Mouse (Mus musculus) heart, postnatal 10 days (tissue): ENCODE results near the gene Ifna5. TPM values are rescaled to one million over a fixed set of nuclear protein-coding genes. Genes with fewer than 3 reads are reported as not detected.
"Not testable (repeated sequence)": the region's sequence is repeated elsewhere in the genome, so short reads cannot be mapped to it uniquely, and the experiment has no call there.

Source experiments
- DNase-seq, 2 experiments: peaks; one replicate each; pipeline ENCODE4 v3.0.0; 2021
- intact Hi-C: fragments of 180-260 bp; cut with DNase I; formaldehyde crosslinking; loops from one replicate; pipeline ENCODE4 v1.15.1; 2025
- total RNA-seq, 2 experiments: library from RNA; stranded (reverse); gene quantifications; 2 replicates each; pipeline ENCODE4 v1.2.3; 2021

Gene Ifna5
- total RNA-seq = not detected

DNA sequence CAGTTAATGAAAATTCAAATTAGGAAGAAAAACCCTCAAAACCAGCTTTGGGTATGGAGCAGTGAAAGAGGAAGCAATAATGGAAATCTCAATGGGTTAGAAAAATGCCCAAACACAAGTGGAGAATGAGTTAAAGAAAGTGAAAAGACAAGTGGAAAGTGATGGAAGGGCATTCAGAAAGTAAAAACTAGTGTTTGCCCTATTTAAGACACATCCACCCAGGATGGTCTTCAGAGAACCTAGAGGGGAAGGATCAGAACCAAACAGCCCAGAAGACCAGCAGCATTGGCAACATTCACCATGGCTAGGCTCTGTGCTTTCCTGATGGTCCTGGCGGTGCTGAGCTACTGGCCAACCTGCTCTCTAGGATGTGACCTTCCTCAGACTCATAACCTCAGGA is at the start of gene Ifna5:
Gene Ifna5 (plus strand): TSS at position 301 of the 400 bp plus-strand sequence.
- DNase-seq, intact Hi-C loops: not testable (repeated sequence)

DNA sequence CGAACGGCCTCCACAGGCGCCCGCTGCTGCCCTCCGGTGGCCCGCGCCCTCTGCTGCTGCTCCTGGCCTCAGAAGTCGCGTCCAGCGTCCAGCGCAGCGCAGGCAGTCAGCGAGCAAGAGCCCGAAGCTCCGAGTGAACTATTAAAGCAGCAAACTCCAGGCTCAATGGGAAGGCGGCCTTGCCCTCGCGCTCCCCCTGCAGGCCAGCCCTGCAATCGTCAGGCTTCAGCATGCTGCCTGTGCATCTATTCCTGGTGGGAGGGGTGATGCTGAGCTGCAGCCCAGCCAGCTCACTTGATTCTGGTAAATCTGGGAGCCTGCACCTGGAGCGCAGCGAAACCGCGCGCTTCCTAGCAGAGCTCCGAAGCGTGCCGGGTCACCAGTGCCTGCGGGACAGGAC is 46.9 kb upstream of the Ifna5 start, which contains the start of gene Gm13277:
Gene Gm13277 (plus strand): TSS at position 231 of the 400 bp plus-strand sequence.
- intact Hi-C loops = not testable (repeated sequence)

DNA sequence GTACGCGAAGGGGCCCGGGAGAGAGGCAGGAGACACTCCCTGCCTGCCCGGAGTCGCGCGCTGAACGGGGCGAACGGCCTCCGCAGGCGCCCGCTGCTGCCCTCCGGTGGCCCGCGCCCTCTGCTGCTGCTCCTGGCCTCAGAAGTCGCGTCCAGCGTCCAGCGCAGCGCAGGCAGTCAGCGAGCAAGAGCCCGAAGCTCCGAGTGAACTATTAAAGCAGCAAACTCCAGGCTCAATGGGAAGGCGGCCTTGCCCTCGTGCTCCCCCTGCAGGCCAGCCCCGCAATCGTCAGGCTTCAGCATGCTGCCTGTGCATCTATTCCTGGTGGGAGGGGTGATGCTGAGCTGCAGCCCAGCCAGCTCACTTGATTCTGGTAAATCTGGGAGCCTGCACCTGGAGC is 44.1 kb upstream of the Ifna5 start, which contains the start of gene Gm13278:
Gene Gm13278 (plus strand): TSS at position 301 of the 400 bp plus-strand sequence.
- DNase-seq, intact Hi-C loops: not testable (repeated sequence)

More for the DNA sequence above, 46.9 kb upstream of the Ifna5 start, which contains the start of gene Gm13277:
- DNase-seq = peak; percentile 73 to 82

DNA sequence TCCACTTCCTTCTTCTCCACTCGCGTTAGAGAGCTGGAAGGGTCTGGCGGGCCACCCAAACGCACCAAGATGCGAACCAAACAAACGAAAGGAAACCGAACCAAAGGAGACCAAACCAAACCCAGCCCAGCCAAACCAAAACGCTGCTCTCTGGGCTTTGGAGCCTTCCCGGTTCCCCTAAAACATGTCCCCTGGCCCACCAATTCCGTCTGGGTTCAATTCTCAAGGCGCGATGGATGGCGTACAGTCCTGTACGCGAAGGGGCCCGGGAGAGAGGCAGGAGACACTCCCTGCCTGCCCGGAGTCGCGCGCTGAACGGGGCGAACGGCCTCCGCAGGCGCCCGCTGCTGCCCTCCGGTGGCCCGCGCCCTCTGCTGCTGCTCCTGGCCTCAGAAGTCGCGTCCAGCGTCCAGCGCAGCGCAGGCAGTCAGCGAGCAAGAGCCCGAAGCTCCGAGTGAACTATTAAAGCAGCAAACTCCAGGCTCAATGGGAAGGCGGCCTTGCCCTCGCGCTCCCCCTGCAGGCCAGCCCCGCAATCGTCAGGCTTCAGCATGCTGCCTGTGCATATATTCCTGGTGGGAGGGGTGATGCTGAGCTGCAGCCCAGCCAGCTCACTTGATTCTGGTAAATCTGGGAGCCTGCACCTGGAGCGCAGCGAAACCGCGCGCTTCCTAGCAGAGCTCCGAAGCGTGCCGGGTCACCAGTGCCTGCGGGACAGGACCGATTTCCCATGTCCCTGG is 41.2 kb upstream of the Ifna5 start, which contains the start of gene Gm13275:
Gene Gm13275 (plus strand): TSS at position 552 of the 740 bp plus-strand sequence.
- intact Hi-C loops = not testable (repeated sequence)
- DNase-seq = peak; percentile 86 to 90

DNA sequence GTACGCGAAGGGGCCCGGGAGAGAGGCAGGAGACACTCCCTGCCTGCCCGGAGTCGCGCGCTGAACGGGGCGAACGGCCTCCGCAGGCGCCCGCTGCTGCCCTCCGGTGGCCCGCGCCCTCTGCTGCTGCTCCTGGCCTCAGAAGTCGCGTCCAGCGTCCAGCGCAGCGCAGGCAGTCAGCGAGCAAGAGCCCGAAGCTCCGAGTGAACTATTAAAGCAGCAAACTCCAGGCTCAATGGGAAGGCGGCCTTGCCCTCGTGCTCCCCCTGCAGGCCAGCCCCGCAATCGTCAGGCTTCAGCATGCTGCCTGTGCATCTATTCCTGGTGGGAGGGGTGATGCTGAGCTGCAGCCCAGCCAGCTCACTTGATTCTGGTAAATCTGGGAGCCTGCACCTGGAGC is 38.2 kb upstream of the Ifna5 start, which contains the start of gene Gm13279:
Gene Gm13279 (plus strand): TSS at position 301 of the 400 bp plus-strand sequence.
- DNase-seq, intact Hi-C loops: not testable (repeated sequence)

DNA sequence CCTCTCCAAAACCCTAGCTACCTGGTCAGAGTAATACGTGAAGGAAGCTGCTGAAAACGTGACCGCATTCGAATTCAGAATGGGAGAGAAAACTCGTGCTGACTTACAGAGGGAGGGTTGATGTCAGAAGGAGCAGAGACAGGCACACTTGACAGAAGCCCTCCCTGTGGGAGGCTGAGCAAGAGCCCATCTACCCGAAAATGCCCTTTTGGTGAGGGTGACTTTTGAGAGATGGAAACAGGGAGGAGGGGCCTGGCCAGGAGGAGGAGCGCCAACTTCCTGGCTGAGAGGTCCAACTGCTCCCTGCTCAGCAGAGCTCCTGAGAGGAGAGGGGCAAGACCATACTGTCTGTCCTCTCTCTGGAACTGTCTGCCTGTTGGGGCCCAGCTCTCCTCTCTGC is 36.0 kb upstream of the Ifna5 start, which contains the start of gene Gm13285:
Gene Gm13285 (plus strand): TSS at position 301 of the 400 bp plus-strand sequence.
- DNase-seq, intact Hi-C loops: not testable (repeated sequence)

DNA sequence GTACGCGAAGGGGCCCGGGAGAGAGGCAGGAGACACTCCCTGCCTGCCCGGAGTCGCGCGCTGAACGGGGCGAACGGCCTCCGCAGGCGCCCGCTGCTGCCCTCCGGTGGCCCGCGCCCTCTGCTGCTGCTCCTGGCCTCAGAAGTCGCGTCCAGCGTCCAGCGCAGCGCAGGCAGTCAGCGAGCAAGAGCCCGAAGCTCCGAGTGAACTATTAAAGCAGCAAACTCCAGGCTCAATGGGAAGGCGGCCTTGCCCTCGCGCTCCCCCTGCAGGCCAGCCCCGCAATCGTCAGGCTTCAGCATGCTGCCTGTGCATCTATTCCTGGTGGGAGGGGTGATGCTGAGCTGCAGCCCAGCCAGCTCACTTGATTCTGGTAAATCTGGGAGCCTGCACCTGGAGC is 32.4 kb upstream of the Ifna5 start, which contains the start of gene Gm13287:
Gene Gm13287 (plus strand): TSS at position 301 of the 400 bp plus-strand sequence.
- intact Hi-C loops = not testable (repeated sequence)

DNA sequence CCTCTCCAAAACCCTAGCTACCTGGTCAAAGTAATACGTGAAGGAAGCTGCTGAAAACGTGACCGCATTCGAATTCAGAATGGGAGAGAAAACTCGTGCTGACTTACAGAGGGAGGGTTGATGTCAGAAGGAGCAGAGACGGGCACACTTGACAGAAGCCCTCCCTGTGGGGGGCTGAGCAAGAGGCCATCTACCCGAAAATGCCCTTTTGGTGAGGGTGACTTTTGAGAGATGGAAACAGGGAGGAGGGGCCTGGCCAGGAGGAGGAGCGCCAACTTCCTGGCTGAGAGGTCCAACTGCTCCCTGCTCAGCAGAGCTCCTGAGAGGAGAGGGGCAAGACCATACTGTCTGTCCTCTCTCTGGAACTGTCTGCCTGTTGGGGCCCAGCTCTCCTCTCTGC is 30.1 kb upstream of the Ifna5 start, which contains the start of gene Gm13288:
Gene Gm13288 (plus strand): TSS at position 301 of the 400 bp plus-strand sequence.
- intact Hi-C loops = loop anchor here (5.0 kb wide), 1 partner anchor 322 kb away; no protein-coding TSS in a partner anchor
- DNase-seq = not testable (repeated sequence)

More for the DNA sequence above, 32.4 kb upstream of the Ifna5 start, which contains the start of gene Gm13287:
- not testable (repeated sequence) for DNase-seq

DNA sequence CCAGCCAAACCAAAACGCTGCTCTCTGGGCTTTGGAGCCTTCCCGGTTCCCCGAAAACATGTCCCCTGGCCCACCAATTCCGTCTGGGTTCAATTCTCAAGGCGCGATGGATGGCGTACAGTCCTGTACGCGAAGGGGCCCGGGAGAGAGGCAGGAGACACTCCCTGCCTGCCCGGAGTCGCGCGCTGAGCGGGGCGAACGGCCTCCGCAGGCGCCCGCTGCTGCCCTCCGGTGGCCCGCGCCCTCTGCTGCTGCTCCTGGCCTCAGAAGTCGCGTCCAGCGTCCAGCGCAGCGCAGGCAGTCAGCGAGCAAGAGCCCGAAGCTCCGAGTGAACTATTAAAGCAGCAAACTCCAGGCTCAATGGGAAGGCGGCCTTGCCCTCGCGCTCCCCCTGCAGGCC is 29.6 kb upstream of the Ifna5 start:
- intact Hi-C loops = loop anchor here (5.0 kb wide), 1 partner anchor 322 kb away; no protein-coding TSS in a partner anchor
- peak; percentile 36 to 41 for DNase-seq

DNA sequence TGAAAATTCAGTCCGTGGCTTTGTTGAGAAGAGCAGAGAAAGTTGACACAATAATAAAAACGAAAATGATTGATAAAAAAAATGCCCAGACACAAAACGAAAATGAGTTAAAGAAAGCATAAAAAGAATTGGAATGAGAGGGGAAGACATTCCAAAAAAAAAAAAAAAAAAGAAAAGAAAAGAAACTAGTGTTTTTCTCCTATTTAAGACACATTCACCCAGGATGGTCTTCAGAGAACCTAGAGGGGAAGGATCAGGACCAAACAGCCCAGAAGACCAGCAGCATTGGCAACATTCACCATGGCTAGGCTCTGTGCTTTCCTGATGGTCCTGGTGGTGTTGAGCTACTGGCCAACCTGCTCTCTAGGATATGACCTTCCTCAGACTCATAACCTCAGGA is 19.4 kb upstream of the Ifna5 start, which contains the start of gene Ifna7:
Gene Ifna7 (plus strand): TSS at position 301 of the 400 bp plus-strand sequence.
- DNase-seq = no peak
- intact Hi-C loops = loop anchor here (5.0 kb wide), 1 partner anchor 134 kb away; the partner anchor contains the start of gene Ifna2

DNA sequence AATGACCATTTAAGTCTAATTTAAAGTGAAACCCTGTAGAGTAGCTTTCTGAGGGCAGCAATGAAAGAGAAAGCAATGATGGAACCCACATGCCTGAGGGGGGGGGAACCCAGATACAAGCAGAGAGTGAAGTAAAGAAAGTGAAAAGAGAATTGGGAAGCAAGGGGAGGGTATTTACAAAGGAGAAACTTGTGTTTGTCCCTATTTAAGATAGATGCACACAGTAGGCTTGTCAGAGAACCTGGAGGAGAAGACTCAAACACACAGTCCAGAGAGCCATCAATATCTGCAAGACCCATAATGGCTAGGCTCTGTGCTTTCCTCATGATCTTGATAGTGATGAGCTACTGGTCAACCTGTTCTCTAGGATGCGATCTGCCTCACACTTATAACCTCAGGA is 15.7 kb upstream of the Ifna5 start, which contains the start of gene Ifna11:
Gene Ifna11 (plus strand): TSS at position 301 of the 400 bp plus-strand sequence.
- intact Hi-C loops = loop anchor here (5.0 kb wide), 1 partner anchor 137 kb away; the partner anchor contains the start of gene Ifna2
- DNase-seq = no peak

DNA sequence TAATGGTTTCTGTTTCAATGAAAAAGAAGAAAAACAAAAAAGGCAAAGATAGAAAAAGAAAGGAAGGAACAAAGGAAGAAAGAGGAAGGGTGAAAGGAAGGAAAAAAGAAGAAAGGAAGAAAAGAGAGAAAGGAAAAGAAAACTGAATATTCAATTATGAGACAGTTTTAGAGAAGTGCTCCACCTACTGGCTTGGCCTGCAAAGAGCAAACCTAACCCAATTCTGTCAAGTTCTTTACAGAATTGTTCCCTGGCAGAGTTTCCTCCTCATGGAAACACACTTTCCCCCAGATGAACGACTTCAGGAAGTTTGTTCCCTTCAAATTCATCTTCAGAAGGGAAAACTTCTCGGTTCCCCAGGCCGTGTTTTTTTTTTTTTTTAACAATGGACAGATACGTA is 12.3 kb upstream of the Ifna5 start:
- peak in 1 of 2 experiments; percentile 21 for DNase-seq
- intact Hi-C loops = no loop called here

DNA sequence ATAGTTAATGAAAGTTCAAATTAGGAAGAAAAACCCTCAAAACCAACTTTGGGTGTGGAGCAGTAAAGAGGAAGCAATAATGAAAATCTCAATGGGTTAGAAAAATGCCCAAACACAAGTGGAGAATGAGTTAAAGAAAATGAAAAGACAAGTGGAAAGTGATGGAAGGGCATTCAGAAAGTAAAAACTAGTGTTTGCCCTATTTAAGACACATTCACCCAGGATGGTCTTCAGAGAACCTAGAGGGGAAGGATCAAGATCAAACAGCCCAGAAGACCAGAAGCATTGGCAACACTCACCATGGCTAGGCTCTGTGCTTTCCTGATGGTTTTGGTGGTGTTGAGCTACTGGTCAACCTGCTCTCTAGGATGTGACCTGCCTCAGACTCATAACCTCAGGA is 8.2 kb upstream of the Ifna5 start, which contains the start of gene Ifna6:
Gene Ifna6 (plus strand): TSS at position 301 of the 400 bp plus-strand sequence.
- intact Hi-C loops, DNase-seq: not testable (repeated sequence)

DNA sequence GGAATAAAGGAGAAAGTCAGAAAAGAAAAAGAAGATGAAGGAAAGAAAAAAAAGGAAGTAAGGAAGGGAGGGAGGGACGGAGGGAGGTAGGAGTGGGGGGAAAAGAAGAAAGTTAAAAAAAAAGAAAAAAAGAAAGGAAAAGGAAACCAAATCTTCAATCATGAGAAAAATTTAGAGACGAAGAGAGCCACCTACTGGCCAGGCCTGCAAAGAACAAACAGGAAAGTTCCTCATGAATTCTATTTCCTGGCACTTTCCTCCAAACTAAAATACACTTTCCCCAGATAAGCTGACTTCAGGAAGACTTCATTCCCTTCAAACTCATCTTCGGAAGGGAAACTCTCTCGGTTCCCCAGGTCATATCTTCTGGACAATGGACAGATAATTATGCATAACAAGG is 4.8 kb upstream of the Ifna5 start:
- peak; percentile 10 to 40 for DNase-seq

DNA sequence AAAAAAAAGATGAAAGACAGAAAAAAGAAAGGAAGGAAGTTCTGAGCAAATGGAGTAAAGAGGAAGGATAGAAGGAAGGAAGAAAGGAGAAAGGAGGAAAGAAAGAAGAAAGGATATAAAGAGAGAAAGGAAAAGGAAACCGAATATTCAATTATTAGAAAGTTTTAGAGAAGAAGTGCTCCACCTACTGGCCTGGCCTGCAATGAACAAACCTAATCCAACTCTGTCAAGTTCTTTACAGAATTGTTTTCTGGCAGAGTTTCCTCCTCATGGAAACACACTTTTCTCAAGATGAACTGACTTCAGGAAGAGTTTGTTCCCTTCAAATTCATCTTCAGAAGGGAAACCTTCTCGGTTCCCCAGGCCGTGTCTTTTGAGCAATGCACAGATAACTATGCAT is 3.5 kb downstream of the Ifna5 start:
- intact Hi-C loops = no loop called here
- peak in 1 of 2 experiments; percentile 23 for DNase-seq

More for the DNA sequence above, 4.8 kb upstream of the Ifna5 start:
- intact Hi-C loops = no loop called here

DNA sequence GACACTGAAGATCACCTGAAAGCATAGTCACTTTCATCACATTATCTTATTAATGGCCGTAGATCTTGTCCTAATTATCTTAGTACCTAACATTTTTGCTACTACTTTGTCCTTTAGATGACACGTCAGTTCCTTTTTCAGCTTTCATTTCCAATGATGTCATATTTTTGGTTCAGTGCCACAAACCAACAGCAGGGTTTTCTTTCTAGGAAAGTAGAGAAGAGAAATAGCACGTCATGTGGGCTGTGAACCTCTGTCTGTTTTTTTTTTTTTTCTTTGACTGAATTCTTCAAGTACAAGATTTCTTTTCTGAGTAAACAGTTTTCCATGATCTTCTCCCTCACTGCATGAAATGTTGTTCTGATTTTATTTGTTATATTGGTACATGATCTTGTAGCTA is 4.7 kb downstream of the Ifna5 start:
- no peak for DNase-seq
- intact Hi-C loops = no loop called here

DNA sequence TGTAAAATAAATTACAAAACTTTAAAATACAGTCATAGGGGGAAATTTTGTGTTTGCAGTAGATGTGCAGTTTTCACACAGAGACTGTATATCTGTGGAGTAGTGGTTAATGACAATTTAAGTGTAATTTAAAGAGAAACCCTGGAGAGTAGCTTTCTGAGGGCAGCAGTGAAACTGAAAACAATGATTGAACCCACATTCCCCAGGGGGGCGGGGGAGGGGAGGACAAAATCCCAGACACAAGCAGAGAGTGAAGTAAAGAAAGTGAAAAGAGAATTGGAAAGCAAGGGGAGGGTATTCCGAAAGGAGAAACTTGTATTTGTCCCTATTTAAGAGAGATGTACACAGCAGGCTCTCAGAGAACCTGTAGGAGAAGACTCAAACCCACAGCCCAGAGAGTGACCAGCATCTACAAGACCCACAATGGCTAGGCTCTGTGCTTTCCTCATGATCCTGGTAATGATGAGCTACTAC is 6.2 kb downstream of the Ifna5 start, which contains the start of gene Ifna4:
Gene Ifna4 (plus strand): TSS at position 424 of the 474 bp plus-strand sequence.
- intact Hi-C loops = no loop called here
- no peak for DNase-seq

DNA sequence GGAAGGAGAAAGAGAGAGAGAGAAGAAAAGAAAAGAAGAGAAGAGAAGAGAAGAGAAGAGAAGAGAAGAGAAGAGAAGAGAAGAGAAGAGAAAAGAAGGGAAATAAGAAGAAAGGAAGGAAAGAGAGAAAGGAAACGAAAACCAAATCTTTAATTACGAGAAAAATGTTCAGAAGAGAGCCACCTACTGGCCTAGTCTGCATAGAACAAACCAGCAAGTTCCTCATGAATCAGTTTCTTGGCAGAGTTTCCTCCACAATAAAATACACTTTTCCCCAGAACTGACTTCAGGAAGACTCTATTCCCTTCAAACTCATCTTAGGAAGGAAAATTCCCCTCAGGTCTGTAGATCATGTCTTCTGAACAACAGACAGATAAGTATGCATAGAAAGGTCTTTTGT is 10.0 kb downstream of the Ifna5 start:
- intact Hi-C loops = no loop called here

DNA sequence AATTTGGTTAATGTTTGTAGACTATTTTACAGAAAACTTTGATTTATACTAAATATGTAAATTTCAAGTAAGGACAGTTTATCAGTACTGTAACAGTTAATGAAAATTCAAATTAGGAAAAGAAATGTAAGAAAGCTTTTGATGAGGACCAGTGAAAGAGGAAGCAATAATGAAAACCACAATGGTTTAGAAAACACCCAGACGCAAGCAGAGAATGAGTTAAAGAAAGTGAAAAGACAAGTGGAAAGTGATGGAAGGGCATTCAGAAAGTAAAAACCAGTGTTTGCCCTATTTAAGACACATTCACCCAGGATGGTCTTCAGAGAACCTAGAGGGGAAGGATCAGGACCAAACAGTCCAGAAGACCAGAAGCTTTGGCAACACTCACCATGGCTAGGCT is 14.4 kb downstream of the Ifna5 start, which contains the start of gene Ifna1:
Gene Ifna1 (plus strand): TSS at position 390 of the 400 bp plus-strand sequence.
- intact Hi-C loops = no loop called here
- DNase-seq = no peak

More for the DNA sequence above, 10.0 kb downstream of the Ifna5 start:
- no peak for DNase-seq

DNA sequence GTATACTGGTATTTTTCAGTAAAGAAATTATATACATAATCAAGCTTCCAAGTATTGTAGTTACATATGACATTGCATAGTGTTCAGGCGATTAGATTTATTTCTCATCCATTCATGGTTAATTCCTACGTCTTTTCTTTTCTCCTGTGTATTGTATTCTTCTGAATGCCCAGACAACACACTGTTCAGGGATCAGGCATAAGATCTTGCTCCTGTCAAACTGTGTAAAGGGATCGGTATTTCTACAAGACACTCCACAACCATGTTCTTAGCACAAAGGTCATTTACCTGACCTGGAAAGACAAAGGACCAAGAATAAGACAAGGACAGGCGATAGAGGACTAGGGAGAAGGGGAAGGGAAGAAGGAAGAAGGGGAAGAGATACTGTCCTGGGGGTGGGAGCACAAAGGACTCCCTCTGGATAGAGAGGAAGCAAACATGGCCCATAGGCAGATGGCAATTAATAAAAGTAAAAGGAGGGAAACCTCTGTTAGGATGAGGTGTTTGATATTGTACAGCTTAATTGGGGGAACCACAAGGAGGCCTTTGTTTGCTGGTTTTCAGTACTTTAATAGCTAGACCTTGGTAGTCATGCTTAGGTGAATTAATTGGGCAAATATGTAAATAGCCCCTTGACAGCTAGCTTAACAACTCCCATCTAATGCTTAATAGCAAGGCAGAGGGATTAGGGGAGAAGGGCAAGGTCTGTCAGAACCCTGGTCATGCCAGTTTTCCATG is 15.9 kb downstream of the Ifna5 start:
- no peak for DNase-seq
- intact Hi-C loops = no loop called here
